Mouse (Mus musculus) lung, postnatal 25 days (tissue): ENCODE measurements at regions not wholly inside any gene's neighbourhood (a gene's known extent, or its start where the extent isn't known, plus 50 kb on each side); places are given as distances from the start of the nearest gene placed in this dataset.

Experiments
- DNase-seq: peaks from one replicate; pipeline ENCODE4 v3.0.0; 2022; ENCODE audit warnings: low spot score

GRCm38 (mm10) chr1:154118374-154119004 is 82.5 kb upstream of the Zfp648 start:
- peak; percentile 84 for DNase-seq

DNA sequence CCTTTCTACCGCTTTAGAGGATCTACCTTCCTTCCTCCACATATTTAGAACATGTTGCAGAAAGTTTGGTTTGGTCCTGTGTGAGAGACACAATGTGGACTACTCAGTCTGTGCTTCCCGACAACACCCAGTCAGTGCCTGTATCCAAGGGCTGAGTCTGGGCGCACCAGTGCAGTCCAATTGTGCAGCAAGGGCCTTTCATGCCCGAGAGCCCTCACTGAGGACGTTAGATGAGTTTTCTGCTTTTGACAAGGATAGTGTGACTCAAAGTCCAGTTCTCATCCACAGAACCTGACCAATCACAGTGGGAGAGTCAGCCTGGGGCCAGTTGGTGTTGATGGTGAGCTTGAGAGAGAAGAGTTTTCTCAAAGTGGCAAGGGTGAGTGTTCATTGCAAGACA is 81.4 kb upstream of the Zfp648 start:
- no peak for DNase-seq

GRCm38 (mm10) chr1:154120693-154121092 is 80.3 kb upstream of the Zfp648 start:
- DNase-seq: peak; percentile 72

DNA sequence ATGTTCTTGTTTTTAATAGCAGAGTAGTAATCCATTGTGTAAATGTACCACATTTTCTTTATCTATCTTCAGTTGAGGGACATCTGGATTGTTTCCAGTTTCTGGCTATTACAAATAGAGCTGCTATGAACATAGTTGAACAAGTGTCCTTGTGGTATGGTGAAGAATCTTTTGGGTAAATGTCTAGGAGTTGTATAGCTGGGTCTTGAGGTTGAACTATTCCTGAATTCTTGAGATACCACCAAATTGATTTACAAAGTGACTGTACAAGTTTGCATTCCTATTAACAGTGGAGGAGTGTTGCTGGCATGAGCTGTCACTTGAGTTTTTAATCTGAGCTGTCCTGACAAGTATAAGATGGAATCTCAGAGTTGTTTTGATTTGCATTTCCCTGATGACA is 76.0 kb upstream of the Zfp648 start:
- DNase-seq: no peak

GRCm38 (mm10) chr1:154126487-154126886 is 74.5 kb upstream of the Zfp648 start:
- DNase-seq: no peak

- no peak for DNase-seq
Measured at GRCm38 (mm10) chr1:154139488-154139887, 61.5 kb upstream of the Zfp648 start.

DNA sequence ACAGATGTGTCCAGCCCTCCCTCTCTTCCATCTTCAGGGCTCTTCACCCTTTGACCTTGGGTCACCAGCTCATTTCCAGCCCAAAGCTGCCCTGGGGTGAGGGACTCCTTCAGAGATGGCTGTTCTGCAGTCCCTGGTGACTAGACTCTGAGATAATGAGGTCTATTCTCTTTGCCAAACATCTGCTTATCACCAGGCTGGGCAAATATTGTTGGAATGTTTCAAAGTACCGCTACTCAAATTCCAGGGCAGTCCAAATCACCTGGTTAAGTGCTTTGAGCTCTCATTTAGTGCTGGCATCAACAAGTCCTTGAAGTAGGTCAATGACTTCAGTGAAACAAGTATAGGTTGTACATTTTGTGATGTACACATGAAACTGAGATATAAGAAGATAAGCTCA is 57.3 kb upstream of the Zfp648 start:
- peak; percentile 26 for DNase-seq

GRCm38 (mm10) chr1:154147001-154147571 is 53.9 kb upstream of the Zfp648 start:
- DNase-seq: no peak

- peak; percentile 54 for DNase-seq
Measured at GRCm38 (mm10) chr1:154148948-154149347, 52.0 kb upstream of the Zfp648 start.

- DNase-seq: no peak
Measured at GRCm38 (mm10) chr1:154149431-154150143, 51.4 kb upstream of the Zfp648 start.

- peak; percentile 78 for DNase-seq
Measured at GRCm38 (mm10) chr1:154150167-154150851, 50.7 kb upstream of the Zfp648 start.
